Mouse (Mus musculus) embryonic stem cell, embryonic (primary cell): ENCODE measurements around the gene Smarcad1.

ENCODE experiments used
- CTCF ChIA-PET, 4 experiments: fragments of 300-600 bp in 2 of 4; fragments of 350-600 bp in 2 of 4; sonication (Branson Sonifier 250); formaldehyde crosslinking; loops; one replicate each; lab custom pipeline; 2022; ENCODE audit warnings: inconsistent platforms in 2 of 4; lab: Charles Lee
- POLR2A ChIA-PET, 4 experiments: fragments of 300-600 bp in 2 of 4; fragments of 350-600 bp in 2 of 4; sonication (Branson Sonifier 250); formaldehyde crosslinking; loops; one replicate each; lab custom pipeline; 2022; ENCODE audit warnings: antibody characterized with exemption in 4 of 4, inconsistent platforms in 1 of 4; lab: Charles Lee

Gene Smarcad1

DNA sequence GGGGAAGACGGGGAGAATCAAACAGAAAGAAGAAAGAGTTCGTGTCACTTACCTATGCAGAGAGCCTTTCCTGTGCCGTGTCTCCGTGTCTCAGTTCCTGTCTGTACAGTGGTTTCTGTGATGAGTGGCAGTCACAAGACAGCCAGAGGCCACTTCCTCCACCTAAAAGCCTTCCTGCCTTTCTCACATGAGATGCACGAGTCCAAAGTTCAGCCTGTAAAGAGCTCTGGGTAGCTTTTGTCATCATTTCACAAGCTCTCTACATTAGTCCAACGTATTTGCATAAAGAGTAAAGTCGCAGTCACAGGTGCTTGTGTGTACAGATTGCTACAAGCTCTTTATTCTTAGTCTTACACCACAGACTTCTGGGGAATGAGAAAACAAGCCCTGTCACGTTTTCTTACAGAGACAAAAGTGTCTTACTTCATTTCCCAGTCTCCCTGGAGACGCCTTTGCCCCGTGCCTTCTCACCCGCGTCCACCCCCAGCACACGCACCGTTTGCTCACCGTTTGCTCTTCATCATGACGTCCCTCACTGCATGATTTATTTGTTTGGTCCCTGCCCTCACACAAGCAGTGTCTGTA lies 102.3 kb downstream of the Smarcad1 start, which contains the start of gene Hpgds:
Hpgds (minus strand) TSS at position 288 of the 585 bp plus-strand sequence.
- CTCF ChIA-PET: no interaction called here
- POLR2A ChIA-PET: interaction anchor here in 1 of 4 experiments (0.9 kb wide), 1 partner anchor 1391 kb away, joined by 3 read pairs; the partner anchor contains the start of gene Mad2l1

- ChIA-PET CTCF (no interaction called here), POLR2A (no interaction called here)
Measured at GRCm38 (mm10) chr6:65146363-65146762, 104.0 kb downstream of the Smarcad1 start.

DNA sequence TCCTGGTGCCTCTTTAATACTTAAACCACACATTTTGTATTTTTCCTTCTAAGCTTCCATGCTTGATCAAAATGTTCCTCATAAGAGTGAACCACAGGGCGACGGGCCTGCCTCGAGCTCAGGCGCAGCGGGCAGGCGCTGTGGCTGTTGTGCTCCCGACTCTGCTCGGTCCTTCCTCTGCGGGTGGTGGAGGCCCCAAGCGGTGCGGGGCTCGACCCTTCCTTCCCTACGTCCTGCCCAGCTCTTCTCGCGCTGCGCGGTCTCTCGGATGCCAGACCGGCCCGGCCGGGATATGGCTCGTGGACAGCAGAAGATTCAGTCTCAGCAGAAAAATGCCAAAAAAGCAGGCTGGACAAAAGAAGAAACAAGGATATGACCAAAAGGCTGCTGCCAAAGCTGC lies 108.3 kb downstream of the Smarcad1 start:
- ChIA-PET POLR2A (no interaction called here), CTCF (interaction anchor here in 2 of 4 experiments (0.5 to 0.6 kb wide), 2 partner anchors 9 to 307 kb away, joined by 3 to 4 read pairs; no protein-coding TSS in a partner anchor)

GRCm38 (mm10) chr6:65153570-65153969 lies 111.2 kb downstream of the Smarcad1 start:
- CTCF ChIA-PET: no interaction called here
- POLR2A ChIA-PET: interaction anchor here in 1 of 4 experiments (0.7 kb wide), 1 partner anchor 98 kb away, joined by 3 read pairs; no protein-coding TSS in a partner anchor

- ChIA-PET POLR2A (interaction anchor here in 1 of 4 experiments (0.5 to 0.7 kb wide), 2 partner anchors 13 to 477 kb away, joined by 3 to 6 read pairs; no protein-coding TSS in a partner anchor), CTCF (interaction anchor here in 1 of 4 experiments (0.6 kb wide), 1 partner anchor 12 kb away, joined by 4 read pairs; no protein-coding TSS in a partner anchor)
Measured at GRCm38 (mm10) chr6:65157042-65157441, 114.7 kb downstream of the Smarcad1 start.

- ChIA-PET CTCF (interaction anchor here in 2 of 4 experiments (0.6 kb wide), 2 partner anchors 9 to 162 kb away, joined by 3 read pairs; no protein-coding TSS in a partner anchor), POLR2A (no interaction called here)
Measured at GRCm38 (mm10) chr6:65159381-65159942, 117.1 kb downstream of the Smarcad1 start.

DNA sequence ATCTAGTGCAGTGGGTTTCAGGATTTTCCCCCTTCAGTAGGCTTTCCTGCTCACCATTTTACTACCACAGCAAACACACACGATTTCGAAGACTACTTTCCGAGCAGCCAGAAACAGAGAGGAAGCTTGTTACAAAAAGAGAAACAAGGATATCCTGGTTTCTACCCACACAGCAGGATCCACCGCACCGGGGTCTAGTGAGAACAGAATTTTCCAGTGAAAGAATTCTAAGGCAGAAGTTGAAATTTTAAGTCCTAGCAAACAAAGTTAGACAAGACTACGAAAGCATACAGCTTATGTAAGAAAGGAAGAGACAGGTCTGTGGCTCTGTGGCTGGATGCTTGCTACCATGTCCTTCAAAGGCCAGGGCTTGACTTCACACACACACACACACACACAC lies 121.8 kb downstream of the Smarcad1 start:
- POLR2A ChIA-PET: no interaction called here
- CTCF ChIA-PET: no interaction called here

- POLR2A ChIA-PET: interaction anchor here in 2 of 4 experiments (0.6 to 0.8 kb wide), 5 partner anchors 23 to 842 kb away, joined by 3 to 8 read pairs (median 4); no protein-coding TSS in a partner anchor
- CTCF ChIA-PET: interaction anchor here in 1 of 4 experiments (0.7 kb wide), 1 partner anchor 1286 kb away, joined by 16 read pairs; no protein-coding TSS in a partner anchor
Measured at GRCm38 (mm10) chr6:65164977-65165376, 122.6 kb downstream of the Smarcad1 start.
